ENCODE assay signal across 18 mouse cellular contexts in genomic region chr7:87661794-87662193, GRCm38 (mm10).
"Had no signal": no experiment of that assay in that cellular context is flagged by ENCODE, and none has a peak within 500 bp of the region (broad histone marks: within the 10 kb centered on the region; RNA-seq: fewer than 3 reads in every experiment).

No protein-coding gene starts in this region.

- ATAC-seq: midbrain, embryonic 16.5 days had no signal

- H3K27ac ChIP-seq: midbrain, embryonic 10.5 days; midbrain, embryonic 12.5 days; neural tube, embryonic 13.5 days; neural tube, embryonic 15.5 days had no signal

- H3K4me3 ChIP-seq: midbrain, embryonic 10.5 days; midbrain, embryonic 12.5 days; myocyte; neural tube, embryonic 13.5 days; neural tube, embryonic 15.5 days had no signal

- DNase-seq: lung, embryonic 14.5 days; lung, postnatal 10 days; lung, postnatal 4 days; midbrain, embryonic 14.5 days; retina, postnatal 1 day; right cerebral cortex, adult 18-20 months; right cerebral cortex, postnatal 25 days; right cerebral cortex, postnatal 4 days; spleen, adult 18-20 months; thymus, adult 2 months; thymus, postnatal 25 days; thymus, postnatal 4 days had no signal
